Mouse (Mus musculus) left cerebral cortex, adult 2 months (tissue): ENCODE measurements around the gene Mettl16. TPM values are rescaled to one million over a fixed set of nuclear protein-coding genes. Genes with fewer than 3 reads are reported as not detected.

ENCODE experiments used
- DNase-seq, 2 experiments: peaks; one replicate each; pipeline ENCODE4 v3.0.0; 2021 to 2022; ENCODE audit warnings: low spot score in 2 of 2, mixed read lengths in 1 of 2; ENCODE audit errors: extremely low spot score in 1 of 2
- H3K27ac ChIP-seq: fragments of 200-600 bp; 2 replicates; pipeline ENCODE4 v1.8.1; 2022
- H3K4me3 ChIP-seq: fragments of 200-600 bp; 2 replicates; pipeline ENCODE4 v1.8.1; 2022
- CTCF ChIP-seq: fragments of 200-600 bp; IDR thresholded peaks from 2 replicates; pipeline ENCODE4 v1.8.1; 2022; ENCODE audit warnings: antibody characterized with exemption, mild to moderate bottlenecking, moderate library complexity
- intact Hi-C: fragments of 180-260 bp; cut with DNase I; formaldehyde crosslinking; loops from one replicate; pipeline ENCODE4 v1.15.1; 2025
- microRNA-seq, 2 experiments: library from miRNA; unstranded; fragments of <30 nt; microRNA quantifications; one replicate each; pipeline ENCODE4 v1.2.0; 2021
- total RNA-seq, 2 experiments: library from RNA; stranded (reverse); gene quantifications; 2 replicates each; pipeline ENCODE4 v1.2.3; 2021

Mettl16 gene
- total RNA-seq, 2 experiments from 2014 or later = 26.0 to 27.2 TPM

DNA sequence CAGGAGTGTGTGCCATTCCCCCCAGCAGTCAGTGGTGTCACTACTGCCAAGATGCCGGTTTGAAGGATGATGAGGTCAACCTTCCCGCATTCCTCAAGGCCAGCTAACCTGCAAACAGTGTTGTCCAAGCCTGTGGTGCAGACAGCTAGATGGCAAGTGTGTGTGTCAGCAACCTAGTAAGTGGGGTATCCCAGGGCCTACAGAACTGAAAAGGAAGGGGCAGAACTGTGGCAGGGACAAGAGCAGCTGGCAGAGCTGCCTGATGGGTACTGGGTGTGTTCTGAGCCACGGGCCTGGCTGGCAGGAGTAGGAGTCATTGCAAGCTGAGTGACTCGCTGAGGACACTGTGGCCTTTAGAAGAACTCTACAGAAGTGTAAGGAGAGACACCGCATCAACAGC, 91.5 kb downstream of the Mettl16 start:
- DNase-seq = no peak
- intact Hi-C loops = no loop called here

DNA sequence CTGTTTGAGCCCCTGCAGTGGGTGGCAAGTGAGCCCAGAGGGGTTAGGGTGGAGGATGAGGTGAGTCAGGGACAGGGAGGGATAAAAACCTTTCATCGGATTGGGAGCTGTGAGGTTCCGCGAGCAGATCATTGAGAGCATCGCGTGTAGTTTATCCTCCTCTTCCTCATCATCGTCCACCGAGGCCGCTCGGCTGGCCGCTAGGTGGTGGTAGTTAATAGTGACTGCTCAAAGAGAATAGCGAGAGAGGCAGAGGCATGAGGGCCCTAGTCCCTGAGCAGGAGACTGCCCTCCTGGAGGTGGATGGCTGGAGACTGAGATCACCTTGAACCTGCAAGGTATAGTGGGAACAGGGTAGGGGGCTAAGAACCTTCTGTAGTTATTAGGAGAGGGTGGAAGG, 92.8 kb downstream of the Mettl16 start:
- no peak for DNase-seq
- H3K4me3 ChIP-seq = no peak overlapping the region
- peak; percentile 50 for TF ChIP-seq CTCF
- H3K27ac ChIP-seq = no peak overlapping the region
- intact Hi-C loops = no loop called here

More for the DNA sequence above, 91.5 kb downstream of the Mettl16 start:
- Histone ChIP-seq H3K4me3 (no peak overlapping the region), H3K27ac (no peak overlapping the region)
- TF ChIP-seq CTCF = no peak

DNA sequence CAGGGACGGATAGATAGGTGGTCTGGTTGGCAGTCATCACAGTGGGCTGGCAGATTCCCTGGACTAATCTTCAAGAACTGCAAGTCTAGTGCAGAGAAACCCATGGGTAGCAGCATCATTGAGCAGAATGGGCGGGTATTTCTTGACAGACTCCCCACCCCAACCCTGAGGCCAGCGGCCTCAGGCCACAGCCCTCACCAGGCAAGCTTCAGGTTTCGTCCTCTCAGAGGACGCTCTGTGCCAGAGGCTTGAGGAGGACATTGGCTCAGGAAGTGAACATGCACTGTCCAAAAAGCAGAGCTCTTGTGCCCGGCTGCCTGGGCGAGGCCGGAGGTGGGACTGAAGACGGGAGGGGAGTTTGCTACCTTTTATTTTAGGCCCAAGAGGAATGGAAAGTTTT, 93.8 kb downstream of the Mettl16 start:
- intact Hi-C loops = no loop called here

DNA sequence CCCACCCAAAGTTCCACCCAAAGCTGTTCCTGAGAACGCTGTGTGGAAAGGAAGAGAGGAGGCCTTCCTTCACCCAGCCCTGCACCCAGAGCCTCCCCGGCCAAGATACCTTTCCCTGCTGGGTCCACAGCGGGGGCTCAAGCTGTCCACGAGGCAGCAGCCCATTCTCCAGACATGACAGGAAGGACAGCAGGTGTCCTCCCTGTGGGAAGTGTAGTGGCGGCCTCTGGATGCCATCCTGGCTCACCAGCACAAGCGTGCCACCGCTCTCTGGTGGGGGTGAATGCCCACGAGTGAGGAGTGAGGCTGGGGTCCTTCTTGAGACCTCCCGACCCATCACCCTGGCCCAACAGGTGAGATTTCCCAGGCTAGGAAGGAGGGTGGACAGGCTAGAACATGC, 94.6 kb downstream of the Mettl16 start:
- intact Hi-C loops = no loop called here
- no peak for TF ChIP-seq CTCF
- Histone ChIP-seq H3K4me3 (no peak overlapping the region), H3K27ac (no peak overlapping the region)
- no peak for DNase-seq

More for the DNA sequence above, 93.8 kb downstream of the Mettl16 start:
- TF ChIP-seq CTCF = no peak
- no peak overlapping the region for H3K27ac ChIP-seq
- DNase-seq = no peak
- no peak overlapping the region for H3K4me3 ChIP-seq

DNA sequence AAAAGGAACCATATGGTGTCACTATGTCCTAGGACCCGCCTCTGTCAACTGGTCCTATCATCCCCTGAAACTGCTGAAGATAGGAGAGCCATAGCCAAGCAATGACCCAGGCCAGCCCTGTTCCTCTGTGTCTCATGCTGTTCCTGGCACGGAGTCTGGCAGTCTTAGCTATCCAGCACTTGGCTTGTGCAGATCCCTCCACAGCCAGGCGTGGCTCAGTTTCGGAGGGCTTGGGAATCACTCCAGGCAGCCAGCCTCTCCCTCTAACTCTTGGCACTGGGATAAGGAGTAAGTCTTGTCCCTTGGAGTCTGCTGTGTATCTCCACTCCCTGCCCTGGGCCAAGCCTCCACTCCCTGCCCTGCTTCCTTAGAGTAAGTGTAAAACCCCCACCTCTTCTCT, 96.0 kb downstream of the Mettl16 start:
- DNase-seq = no peak
- Histone ChIP-seq H3K4me3 (no peak overlapping the region), H3K27ac (no peak overlapping the region)
- intact Hi-C loops = no loop called here
- TF ChIP-seq CTCF = no peak

DNA sequence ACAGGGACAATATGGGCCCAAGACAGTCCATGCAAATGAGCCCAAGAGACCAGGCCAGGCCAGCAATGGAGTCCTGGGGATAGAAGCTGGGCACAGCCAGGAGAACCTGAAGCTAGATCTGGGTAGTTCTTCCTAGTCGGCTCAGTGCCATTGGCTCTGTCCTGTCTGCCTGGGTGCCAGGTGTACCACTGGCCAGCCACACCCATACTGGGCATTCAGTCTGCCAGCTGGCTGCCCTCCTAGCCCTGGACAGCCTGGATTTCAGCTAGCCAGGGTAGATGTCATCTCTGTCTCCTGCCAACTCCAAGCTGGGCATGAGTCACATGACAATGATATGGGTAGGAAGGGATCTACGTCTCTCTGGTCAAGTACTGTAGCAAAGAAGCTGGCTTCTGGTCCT, 96.6 kb downstream of the Mettl16 start:
- TF ChIP-seq CTCF = no peak
- intact Hi-C loops = no loop called here
- Histone ChIP-seq H3K4me3 (no peak overlapping the region), H3K27ac (no peak overlapping the region)
- no peak for DNase-seq

DNA sequence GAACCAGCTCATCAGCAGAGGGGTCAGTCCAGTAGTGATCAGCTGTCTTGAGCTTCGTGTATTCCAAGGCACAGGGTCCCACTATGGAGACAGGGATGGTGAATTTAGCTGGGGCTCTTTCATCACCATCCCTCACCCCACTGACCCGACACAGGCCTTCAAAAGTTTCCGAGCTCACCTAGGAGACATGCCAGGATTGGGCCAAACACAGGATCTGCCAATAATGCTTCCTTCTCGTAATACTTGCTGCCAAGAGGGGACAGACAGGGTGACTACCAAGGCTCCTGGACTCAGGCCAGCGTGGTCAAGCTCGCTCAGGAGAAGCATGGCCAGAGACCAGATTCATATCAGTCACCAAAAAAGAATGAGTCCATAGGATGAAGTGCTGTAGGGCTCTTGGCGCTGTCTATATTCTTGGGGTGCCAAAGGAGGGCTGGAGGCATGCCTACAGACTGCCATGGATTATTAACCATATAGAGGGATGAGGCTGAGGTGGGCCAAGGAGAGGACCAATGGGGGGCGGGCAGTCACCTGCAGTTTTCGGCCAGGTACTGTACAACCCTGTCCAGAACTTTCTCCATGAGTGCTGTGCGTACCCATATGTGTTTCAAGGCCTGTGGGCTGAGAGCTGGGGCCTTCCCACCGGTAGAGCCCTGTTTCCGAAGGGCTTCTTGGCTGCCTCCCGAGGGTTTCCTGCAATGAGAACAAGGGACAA, 97.6 kb downstream of the Mettl16 start:
- TF ChIP-seq CTCF = no peak
- intact Hi-C loops = no loop called here
- Histone ChIP-seq H3K27ac (no peak overlapping the region), H3K4me3 (no peak overlapping the region)
- no peak for DNase-seq

DNA sequence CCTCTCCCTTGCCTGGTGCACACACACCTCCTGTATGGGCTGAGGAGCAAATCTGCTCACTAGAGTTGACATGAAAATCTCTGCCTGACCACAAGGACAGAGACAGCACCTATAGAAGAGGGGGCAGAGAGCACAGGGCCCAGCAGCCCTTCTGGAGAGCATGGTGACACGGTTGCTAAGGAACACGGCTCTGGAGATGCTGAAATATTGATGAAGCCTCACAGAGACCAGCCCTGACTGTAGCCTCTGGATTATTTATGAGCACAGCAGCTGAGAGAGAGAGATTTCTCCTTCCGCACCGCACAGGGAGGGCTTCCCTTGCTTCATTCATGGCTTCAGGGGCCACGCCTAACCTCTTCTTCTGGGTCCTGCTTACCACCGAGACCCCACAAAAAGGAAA, 99.0 kb downstream of the Mettl16 start:
- no peak for TF ChIP-seq CTCF
- no peak for DNase-seq
- no peak overlapping the region for H3K27ac ChIP-seq
- no peak overlapping the region for H3K4me3 ChIP-seq
- intact Hi-C loops = no loop called here

DNA sequence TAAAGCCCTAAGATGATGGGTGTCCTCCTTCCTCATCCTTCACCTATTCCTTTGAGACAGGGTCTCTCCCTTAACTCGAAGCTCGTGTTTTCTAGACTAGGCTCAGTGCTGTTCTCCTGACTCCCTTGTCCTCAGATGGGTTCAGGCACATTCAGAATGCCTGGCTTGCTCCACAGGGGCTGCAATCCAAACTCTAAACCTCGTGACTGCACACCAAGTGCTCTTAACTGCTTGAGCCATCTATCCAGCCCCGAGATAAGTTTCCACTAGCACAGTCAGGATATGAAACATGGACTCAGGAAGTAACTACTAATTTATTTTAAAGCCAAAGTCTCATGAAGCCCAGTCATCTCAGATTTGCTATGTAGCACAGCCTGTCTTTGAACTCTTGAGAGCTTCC, 99.9 kb downstream of the Mettl16 start:
- Histone ChIP-seq H3K4me3 (no peak overlapping the region), H3K27ac (no peak overlapping the region; the same call in 1 of the 2 replicates)
- intact Hi-C loops = no loop called here
- no peak for DNase-seq
- no peak for TF ChIP-seq CTCF

DNA sequence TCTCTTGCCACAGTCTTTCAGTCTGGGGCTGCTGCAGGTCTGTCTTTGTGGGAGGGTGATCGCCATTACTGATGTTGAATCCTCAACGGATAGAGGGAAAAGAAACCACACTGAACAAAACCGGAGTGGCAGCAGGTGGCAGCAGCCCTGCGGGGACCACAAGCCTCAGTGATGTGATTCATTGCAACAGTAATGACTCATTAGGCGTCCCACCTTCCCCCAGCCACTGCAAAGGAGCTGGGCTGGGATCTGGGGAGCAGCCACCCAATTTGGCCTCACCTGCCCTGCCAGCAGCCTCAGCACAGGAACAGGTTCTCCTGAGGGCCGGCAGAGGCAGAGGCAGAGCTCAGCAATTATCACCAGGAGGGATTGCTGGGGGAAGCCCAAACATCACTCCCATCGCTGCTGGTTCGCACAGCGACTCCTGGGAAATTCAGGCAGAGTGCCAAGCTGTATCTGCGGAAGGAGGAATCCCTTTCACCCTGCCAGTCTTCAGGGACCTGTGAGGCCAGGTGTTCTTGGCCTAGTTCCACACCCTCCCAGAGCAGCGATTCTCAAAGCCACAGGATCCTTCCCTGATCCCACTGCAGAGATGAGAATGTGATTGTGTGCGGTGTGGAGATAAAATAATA, 100.5 kb downstream of the Mettl16 start:
- peak; percentile 38 for TF ChIP-seq CTCF
- DNase-seq = peak; percentile 59 to 63
- Histone ChIP-seq H3K4me3 (no peak overlapping the region), H3K27ac (peak overlapping the region; percentile 28; the same call in 1 of the 2 replicates)
- intact Hi-C loops = no loop called here

DNA sequence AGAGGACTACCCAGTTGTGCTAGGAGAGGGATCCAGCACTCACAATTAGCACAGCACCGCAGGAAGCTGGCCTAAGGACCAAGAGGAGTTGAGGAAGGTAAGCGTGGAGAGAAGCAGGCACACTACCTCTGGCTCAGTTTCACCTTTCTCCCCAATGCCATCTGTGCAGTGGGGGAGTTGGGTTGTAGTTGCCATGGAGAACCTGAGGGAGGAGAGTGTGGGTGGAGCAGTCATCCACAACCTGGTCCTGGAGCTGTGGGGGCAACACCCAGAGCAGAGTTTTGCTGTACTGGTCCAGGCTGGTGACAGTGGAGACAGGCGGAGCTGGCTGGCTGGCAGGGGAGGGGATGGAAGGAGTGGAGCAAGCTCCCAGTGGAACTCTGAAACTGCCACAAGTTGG, 104.0 kb downstream of the Mettl16 start:
- H3K27ac ChIP-seq = peak overlapping the region; percentile 40
- H3K4me3 ChIP-seq = no peak overlapping the region
- peak in 1 of 2 experiments; percentile 45 for DNase-seq
- intact Hi-C loops = loop anchor here (1.0 kb wide), 1 partner anchor 296 kb away; no protein-coding TSS in a partner anchor
- TF ChIP-seq CTCF = no peak

DNA sequence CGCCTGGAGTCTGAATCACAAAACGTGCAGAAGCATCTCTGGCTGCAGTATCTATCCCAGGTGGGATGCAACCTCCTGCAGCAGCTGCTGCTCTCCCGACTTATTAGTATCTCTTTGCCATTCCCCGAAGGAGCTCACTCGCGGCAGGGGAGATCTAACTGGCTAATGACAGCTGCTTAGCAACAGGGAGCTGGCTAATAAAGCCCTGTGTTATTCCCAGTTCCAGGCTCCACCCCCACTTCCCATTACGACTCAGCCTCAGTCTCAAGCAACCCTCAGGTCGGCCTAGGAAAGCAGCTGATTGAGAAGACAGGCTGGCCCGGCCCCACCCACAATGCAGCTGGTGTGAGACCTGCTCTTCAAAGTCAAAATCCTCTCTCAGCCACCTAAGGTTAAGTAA, 106.2 kb downstream of the Mettl16 start:
- intact Hi-C loops = loop anchor here (1.0 kb wide), 1 partner anchor 22 kb away; the partner anchor contains the start of gene Tsr1
- peak; percentile 41 to 72 for DNase-seq
- Histone ChIP-seq H3K4me3 (peak overlapping the region; percentile 15), H3K27ac (peak overlapping the region; percentile 79)
- TF ChIP-seq CTCF = no peak

Small RNA genes within 50 kb of the gene (microRNA-seq; reads per million reads assigned to microRNA genes)
- gene Mir6926 = 0.49 to 1.9 reads per million in 2 experiments

Other genes with a start within 250 kb of the Mettl16 start
- gene Rap1gap2, start 159.9 kb upstream of the Mettl16 start, total RNA-seq = 100 to 1,000 TPM; 186 to 188 TPM
- gene Ccdc92b, start 151.2 kb upstream of the Mettl16 start, total RNA-seq = 10 to 100 TPM; 29.8 to 31.7 TPM
- gene Cluh, start 121.3 kb upstream of the Mettl16 start, total RNA-seq = 10 to 100 TPM; 64.1 to 65.9 TPM
- 100 to 1,000 TPM; 372 to 402 TPM for gene Pafah1b1, start 46.2 kb upstream of the Mettl16 start, total RNA-seq
- 10 to 100 TPM; 32.4 to 37.3 TPM for gene Mnt, start 60.1 kb downstream of the Mettl16 start, total RNA-seq
- 10 to 100 TPM; 83.1 to 94.5 TPM for gene Sgsm2, start 126.2 kb downstream of the Mettl16 start, total RNA-seq
- 10 to 100 TPM; 28.2 to 34.0 TPM for gene Tsr1, start 127.2 kb downstream of the Mettl16 start, total RNA-seq
- gene Smg6, start 155.0 kb downstream of the Mettl16 start, total RNA-seq = 10 to 100 TPM; 30.9 to 32.6 TPM
- 10 to 100 TPM; 81.8 to 85.3 TPM for gene Srr, start 155.1 kb downstream of the Mettl16 start, total RNA-seq